Mouse (Mus musculus) retina, postnatal 1 day (tissue): ENCODE data around the gene Ppp4r1.

Experiments used
- DNase-seq: peaks from one replicate; pipeline ENCODE4 v3.0.0-alpha.2; 2012

The Ppp4r1 gene

DNA sequence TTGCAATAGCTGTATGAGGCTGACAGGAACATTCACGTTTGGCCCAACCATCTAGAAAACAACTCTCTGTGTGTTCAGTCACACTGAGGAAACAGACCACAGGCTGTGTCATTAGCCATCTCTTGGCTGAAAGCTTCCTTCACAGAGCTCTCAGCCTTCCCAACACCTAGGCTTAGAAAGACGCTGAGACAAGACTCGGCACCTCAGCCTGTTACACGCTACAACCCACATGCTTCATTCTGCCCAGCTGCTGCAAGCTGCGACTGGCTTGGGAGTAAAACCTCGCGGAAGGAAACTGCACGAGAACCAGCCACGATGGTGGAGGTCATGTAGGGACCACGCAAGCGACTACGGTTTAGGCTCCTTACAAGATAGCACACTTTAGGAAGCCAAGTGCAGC lies 81.5 kb downstream of the Ppp4r1 start:
- DNase-seq = no peak

DNA sequence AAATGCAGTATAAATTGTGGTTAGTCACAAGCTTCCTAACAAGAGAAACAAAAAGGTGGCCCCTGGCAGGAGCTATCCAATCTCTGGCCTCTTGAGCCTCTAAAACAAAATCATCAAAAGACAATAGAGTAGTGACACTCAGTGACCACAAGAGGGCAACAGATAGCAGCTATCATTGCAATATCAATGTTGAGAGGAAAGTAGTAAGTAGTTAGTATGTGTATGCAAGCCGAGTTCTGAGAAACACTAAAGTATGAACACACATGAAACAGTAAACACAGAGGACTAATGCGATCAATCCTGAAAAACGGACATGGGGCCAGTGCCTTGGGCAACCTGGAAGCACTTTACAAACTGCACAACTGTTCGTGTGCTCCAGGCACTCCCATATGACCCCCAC lies 82.4 kb downstream of the Ppp4r1 start:
- DNase-seq = peak; percentile 83

DNA sequence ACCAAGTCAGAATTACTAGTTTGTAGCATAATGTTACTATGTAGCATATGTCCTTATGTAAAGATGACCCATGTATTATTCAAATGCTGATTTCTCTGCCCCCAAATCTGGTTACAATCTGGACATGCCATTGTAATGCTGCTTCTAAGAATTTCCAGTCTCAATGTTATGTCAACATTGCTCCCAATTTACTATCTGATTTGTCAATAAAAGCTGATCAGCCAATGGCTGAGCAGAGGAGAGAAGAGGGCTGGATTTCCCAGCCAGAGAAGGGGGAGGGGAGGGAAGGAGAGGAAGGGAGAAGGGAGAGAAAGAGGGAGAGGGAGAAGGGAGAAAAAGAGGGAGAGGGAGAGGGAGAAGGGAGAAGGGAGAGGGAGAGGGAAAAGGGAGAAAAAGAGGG lies 82.9 kb downstream of the Ppp4r1 start:
- DNase-seq = no peak

DNA sequence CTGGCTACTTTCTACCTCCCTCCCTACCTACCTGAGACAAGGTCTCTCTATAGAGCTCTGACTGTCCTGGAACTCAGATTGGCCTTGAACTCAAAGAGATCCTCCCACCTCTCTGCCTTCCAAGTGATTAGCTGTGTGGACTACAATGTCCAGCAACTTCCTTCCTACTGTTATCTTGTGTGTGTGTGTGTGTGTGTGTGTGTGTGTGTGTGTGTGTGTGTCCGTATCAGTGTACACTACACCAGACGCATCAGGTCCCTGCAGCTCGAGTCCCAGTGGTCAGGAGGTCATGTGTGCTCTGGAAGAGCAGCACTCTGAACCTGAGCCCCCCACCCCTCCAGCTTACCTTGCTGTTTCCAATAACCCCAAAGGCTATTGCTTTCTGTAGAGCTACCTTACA lies 83.8 kb downstream of the Ppp4r1 start:
- no peak for DNase-seq

DNA sequence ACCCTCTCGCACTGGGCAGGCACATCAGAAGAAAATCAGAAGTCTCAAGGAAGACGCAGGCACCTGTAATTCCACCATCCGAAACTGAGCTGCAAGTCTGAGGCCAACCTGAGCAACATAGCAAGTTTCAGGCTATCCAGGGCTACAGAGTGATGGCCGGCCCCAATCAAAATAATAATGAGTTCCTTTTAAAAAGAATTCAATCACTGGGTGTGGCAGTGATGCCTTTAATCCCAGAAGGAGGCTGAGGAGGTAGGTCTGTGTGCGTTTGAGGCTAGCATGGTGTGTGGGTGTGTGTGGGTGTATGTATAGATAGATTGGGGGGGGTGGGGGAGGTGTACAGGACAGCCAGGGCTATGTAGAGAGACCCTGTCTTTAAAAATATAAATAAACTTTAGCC lies 85.6 kb downstream of the Ppp4r1 start:
- DNase-seq = no peak

DNA sequence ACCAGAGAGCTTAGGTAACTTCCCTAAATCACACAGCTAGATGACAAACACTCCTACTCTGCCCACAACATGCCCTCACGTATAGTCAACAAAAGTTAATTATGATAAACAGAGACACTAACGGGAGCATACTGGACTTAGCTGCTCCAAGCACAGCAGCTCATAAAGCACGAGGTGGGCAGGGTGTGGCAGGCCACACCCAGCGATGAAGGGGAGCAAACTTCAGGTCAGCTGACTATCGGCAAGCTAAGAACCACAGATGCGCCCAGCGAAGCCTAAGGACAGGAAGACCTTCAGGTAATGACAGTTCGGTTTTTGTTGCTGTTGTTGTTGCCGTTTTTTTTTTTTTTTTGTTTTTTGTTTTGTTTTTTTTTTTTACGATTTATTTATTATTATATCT lies 87.3 kb downstream of the Ppp4r1 start:
- no peak for DNase-seq

DNA sequence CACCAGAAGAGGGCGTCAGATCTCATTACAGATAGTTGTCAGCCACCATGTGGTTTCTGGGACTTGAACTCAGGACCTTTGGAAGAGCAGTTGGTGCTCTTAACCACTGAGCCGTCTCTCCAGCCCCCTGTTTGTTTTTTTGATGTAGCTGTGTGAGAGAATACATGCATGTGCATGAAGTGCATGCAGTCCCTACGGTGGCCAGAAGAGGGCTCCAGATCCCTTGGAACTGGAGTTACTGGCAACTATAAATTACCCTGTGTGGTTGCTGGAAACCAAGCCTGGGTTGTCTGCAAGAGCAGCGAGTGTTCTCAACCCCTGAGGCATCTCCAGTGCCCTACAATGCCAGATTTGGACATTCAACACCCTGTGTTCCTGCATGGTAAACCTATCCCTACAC lies 87.8 kb downstream of the Ppp4r1 start:
- peak; percentile 86 for DNase-seq

DNA sequence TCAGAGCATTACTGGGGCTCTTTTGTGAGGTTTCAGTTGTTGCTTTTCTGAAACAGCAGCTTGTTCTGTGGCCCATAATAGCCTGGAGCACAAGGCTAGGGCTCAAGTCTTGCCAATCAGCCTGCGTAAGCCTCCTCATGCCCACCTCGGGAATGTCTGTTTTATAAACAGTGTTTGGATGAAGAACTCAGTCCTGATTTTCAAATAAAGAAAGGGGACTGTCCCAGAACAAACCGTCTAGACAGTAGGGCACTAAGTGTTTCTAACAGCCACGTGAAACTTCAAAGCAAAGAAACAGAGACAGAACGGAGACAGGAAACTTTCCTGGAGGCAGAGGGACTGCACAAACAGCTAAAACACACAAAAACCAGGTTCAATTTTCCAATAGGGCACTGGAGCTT lies 89.3 kb downstream of the Ppp4r1 start:
- DNase-seq = no peak

DNA sequence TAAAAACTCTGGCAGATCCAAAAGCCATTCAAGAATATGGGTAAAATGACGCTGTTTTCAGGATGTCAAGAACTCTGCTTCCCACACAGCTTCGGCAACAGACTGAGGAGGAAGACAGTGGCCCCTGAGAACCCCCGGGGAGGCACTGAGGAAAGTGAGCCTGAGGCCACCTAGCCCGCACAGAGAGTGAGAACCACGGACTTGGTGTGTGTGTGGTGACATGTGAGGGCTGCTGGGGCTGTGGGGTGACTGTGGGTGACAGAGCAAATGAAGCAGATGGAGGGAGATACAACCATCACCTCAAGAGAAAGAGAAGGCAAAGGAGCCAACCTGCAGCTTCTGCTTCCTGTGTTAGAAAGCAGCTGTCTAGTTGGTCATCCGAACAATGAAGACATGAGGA lies 89.7 kb downstream of the Ppp4r1 start:
- no peak for DNase-seq

DNA sequence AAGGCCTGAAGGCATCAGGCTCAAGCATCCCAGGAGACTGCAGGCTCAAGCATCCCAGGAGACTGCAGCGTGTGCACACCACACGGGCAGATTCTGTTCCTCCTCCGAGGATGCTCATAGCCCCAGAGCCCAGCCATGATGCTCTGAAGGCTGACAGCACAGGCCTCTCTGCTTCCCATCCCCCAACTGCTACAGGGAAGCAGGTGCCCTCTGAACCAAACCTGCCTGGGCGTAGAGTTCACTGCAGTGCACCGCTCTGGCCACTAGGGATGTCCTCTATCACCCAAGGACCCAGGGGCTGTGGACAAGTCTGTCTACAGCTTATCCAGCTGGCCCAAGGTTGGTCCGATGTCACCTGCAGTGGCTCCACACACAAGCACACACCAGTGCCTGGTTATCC lies 90.3 kb downstream of the Ppp4r1 start:
- peak; percentile 76 for DNase-seq

DNA sequence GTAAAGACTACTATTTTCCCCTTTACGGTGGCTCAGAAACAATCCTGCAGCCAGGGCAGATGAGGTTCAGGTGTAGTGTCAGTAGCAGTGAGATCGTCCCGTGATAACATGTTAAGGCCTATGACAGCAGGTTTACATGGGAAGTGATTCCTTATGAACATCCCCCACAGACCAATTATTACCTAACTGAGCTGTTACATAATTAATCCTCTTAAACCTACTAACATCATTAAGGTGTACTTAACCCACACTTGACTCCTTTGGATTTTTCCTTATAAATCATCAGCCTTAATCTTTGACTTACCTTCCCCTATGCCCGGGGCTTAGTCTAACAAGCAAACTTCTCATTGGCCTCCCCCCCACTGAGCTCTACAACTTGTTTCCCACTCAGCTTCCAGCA lies 90.8 kb downstream of the Ppp4r1 start:
- no peak for DNase-seq

DNA sequence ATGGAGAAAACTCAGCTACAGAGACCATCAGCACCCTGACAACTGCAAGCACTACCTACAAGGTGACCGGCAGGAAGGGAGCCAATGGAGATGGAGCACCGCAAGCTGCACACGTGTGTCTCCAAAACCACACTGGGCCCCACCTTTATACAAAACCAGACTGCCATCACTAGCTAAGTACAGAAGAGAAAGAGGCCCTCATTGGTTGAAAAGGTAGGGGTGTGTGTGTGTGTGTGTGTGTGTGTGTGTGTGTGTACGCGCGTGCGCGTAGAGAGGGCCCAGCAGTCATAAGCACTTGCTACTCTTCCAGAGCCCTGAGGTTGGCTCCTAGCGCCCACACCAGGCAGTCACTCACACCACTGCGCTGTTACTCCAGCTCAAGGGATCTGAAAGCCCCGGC lies 91.5 kb downstream of the Ppp4r1 start:
- no peak for DNase-seq

DNA sequence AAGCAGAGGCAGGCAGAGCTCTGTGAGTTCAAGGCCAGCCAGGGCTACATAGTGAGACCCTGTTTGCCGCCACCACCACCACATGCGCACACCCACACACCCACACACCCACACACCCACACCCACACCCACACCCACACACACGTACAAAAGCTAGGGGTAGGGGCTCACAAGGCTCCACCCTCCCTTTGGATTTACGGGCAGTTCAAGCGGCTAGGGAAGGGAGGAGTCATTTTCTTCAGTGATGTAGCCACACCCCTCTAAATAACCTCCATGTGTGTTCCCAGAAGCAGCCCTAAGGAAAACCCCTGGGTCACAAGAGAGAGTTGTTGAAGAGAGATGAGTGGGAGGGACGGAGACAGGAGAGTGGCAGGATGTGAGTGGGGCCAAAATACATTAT lies 94.7 kb downstream of the Ppp4r1 start:
- no peak for DNase-seq

DNA sequence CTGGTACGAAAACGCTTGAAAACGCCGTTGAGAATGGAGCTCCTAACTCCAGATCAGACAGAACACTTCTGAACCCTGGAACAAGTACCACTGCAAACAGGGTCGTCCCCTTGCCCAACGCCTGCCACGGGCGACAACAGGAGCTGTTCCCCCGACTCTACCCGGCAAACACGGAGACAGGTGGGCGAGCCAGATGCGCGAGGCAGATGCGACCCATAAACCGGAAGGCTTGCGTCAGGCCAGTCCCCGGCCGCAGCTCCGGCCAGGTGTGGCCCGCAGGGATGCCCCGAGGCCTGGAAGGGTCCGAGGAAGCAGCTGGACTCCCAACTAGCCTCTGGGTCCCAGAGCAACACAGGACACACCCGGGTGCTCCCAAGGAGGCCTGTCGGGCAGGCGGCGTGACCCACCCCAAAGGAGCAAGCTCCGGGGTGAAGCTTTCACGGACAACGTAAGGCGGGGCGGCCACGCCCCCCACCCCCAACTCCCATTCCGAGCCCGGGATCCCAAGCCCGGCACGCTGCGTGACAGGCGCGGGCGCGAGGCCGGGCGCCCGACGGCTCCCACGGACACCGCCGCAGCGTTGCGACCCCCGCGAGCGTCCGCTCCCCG lies 101.8 kb downstream of the Ppp4r1 start:
- DNase-seq = no peak

DNA sequence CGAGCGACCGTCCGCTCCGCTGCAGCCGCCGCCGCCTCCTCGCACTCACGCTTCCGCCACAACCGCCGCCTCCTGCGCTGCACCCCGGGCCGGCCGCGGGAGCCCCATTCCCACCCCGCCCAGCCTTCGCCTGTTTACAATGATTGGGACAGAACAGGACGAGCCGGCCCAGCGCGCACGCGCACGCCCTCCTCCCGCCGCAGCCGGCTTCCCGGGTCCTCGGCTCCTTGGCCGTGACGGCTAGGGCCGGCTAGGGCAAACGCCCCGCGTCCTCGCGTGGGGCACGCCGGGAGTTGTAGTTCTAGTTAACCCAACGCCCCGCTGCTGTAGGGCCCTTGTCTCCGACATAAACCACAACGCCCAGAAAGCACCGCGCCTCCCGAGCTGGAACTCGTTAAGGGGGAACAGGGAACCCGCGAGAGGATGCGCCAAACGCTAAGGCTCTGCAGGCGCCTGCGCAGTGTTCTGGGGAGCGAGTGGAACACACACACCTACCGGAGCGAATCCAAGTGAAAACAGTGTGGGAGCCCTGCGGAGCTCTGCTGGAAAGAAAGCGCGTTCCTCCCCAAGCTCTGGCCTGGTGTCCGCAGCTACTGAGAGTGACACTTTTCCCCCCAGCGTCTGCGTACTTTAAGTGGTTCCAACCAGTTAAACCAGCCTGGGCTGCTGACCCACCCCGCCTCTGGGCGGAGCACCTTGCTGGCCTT lies 102.5 kb downstream of the Ppp4r1 start:
- DNase-seq = peak; percentile 100

DNA sequence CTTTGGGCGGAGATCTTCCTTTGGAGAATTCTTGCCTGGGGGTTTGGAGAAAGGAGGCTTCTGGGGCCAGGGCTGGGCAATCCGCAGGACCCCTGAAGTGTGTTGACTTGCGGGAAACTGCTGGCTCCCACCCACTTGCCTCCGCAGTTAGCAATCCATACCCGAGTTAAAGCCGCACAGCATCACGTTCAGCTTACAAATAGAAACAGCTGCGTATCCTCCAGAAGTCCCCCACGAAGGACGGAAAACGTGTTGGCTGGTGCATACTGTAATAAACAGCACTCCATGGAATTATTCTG lies 103.0 kb downstream of the Ppp4r1 start:
- no peak for DNase-seq

DNA sequence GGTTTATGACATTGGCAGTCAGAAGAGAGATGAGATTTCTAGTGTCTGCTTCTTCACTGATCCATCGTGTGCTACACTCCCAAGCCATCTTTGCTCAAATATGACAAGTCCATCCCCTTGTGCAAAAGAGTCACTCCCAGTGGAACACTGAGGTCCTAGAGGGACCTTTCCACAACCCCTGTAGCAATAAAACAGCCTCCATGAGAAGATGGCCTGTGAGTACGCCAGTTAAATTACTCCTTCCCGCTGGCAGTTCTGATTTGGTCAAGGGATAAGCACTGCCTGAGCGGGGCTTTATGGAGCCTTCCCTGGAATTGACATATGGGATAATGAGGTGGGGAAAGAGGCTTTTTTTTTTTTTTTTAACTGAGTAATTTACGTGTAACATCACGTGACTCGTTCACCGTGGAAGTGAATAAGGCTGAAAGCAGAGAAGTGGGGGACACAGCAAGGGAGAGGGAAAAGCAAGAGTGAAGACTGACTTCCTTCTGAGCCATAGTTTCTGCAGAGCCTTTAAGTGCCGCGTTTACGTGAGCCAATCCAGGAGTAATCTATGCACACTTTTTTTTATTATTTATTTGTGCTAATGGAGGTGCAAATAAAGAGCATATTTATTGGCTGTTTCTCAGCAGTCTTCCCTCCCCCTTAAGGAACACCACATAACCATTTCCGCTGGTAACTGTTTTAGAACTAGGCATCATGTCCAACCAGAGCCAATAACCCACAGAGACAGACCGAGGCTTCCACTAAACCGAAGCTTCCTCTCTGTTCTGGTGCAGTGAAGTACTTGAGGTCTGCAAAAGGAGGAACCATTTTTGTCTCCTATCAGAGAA lies 103.5 kb downstream of the Ppp4r1 start, which contains the start of gene Ralbp1:
Ralbp1 (minus strand) TSS at position 102 of the 833 bp plus-strand sequence.
- DNase-seq = peak; percentile 57

DNA sequence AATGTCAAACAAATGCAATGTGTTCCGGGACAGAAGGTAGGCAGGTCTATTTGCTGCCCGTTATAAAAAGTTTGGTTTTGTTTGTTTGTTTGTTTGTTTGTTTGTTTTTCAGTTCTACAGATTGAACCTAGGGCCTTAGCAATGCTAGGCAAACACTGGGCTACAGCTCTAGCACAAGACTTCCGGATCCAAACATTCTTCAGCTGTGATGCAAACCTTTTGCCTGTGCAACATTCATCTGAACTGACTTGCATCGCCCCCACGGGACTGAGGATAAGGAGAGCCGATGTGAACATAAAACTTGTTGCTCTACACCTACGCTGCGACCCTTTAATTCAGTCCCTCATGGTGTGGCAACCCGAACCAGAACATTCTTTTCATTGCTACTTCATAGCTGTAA lies 104.2 kb downstream of the Ppp4r1 start:
- DNase-seq = no peak

DNA sequence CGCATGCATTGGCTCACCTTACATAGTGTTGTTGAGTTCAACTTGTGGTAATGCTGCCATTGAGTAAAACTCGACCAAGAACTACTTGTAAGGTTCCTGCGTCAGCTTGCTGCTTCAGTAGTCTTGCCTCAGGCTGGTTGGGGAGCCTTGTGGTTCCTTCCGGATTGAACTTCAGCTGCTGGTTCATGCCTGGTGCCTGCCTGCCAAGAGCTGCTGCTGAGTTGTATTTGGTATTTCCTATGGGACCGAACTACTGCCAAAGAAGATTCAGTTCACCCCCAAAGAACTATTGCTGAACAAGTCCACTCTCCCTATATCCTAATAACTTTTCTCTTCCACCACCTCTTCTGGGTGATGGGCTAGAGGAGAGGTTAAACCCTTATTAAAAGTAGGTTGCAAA lies 107.1 kb downstream of the Ppp4r1 start:
- DNase-seq = no peak
